Mouse (Mus musculus) MN1 (cell line): ENCODE data around the gene Klhdc1.

Experiments
- DNase-seq: peaks from one replicate; pipeline ENCODE4 v3.0.0-alpha.2; 2016; ENCODE audit warnings: low spot score

The Klhdc1 gene

GRCm38 (mm10) chr12:69240876-69241275 is at the start of gene Klhdc1:
Gene Klhdc1, plus strand, starts transcription at chr12:69241176.
- DNase-seq, result no peak

GRCm38 (mm10) chr12:69191396-69191795 is 49.6 kb upstream of the Klhdc1 start:
- DNase-seq, result no peak

GRCm38 (mm10) chr12:69192637-69193036 is 48.3 kb upstream of the Klhdc1 start:
- no peak for DNase-seq

GRCm38 (mm10) chr12:69196444-69197377 is 44.3 kb upstream of the Klhdc1 start, which contains the start of gene Gm49383:
Gene Gm49383, minus strand, starts transcription at chr12:69197104.
- DNase-seq, result peak; percentile 95

- DNase-seq, result peak; percentile 83
These were observed 43.4 kb upstream of the Klhdc1 start for GRCm38 (mm10) chr12:69197378-69198163.

GRCm38 (mm10) chr12:69198164-69198535 is 42.8 kb upstream of the Klhdc1 start, which contains the start of gene Dnaaf2:
Gene Dnaaf2, minus strand, starts transcription at chr12:69198429.
- peak; percentile 96 for DNase-seq

GRCm38 (mm10) chr12:69198985-69199384 is 42.0 kb upstream of the Klhdc1 start:
- no peak for DNase-seq

- DNase-seq, result peak; percentile 58
These were observed 36.7 kb upstream of the Klhdc1 start, which contains the start of gene Gm49384 for GRCm38 (mm10) chr12:69204052-69204833. Gene Gm49384, minus strand, starts transcription at chr12:69204267.

- no peak for DNase-seq
These were observed 33.6 kb upstream of the Klhdc1 start for GRCm38 (mm10) chr12:69207396-69207795.

GRCm38 (mm10) chr12:69207926-69208325 is 33.0 kb upstream of the Klhdc1 start:
- no peak for DNase-seq

- no peak for DNase-seq
These were observed 32.5 kb upstream of the Klhdc1 start for GRCm38 (mm10) chr12:69208520-69208919.

- DNase-seq, result no peak
These were observed 30.7 kb upstream of the Klhdc1 start for GRCm38 (mm10) chr12:69210056-69210979.

- no peak for DNase-seq
These were observed 29.9 kb upstream of the Klhdc1 start for GRCm38 (mm10) chr12:69211057-69211456.

- no peak for DNase-seq
These were observed 27.7 kb upstream of the Klhdc1 start for GRCm38 (mm10) chr12:69213186-69213777.

GRCm38 (mm10) chr12:69214393-69214792 is 26.6 kb upstream of the Klhdc1 start:
- DNase-seq, result no peak

- DNase-seq, result no peak
These were observed 25.8 kb upstream of the Klhdc1 start for GRCm38 (mm10) chr12:69215000-69215785.

- no peak for DNase-seq
These were observed 24.4 kb upstream of the Klhdc1 start for GRCm38 (mm10) chr12:69216587-69216986.

- DNase-seq, result no peak
These were observed 20.2 kb upstream of the Klhdc1 start for GRCm38 (mm10) chr12:69220613-69221277.
